Mouse (Mus musculus) WW6 (cell line): ENCODE measurements around the gene Cdh18.
"Not testable (repeated sequence)": the region's sequence is repeated elsewhere in the genome, so short reads cannot be mapped to it uniquely, and the experiment has no call there.

ENCODE experiments used
- DNase-seq: peaks from one replicate; pipeline ENCODE4 v3.0.0-alpha.2; 2013; ENCODE audit warnings: low read depth, low spot score

Gene Cdh18

GRCm38 (mm10) chr15:23174623-23175022 lies 625.8 kb downstream of the Cdh18 start:
- no peak for DNase-seq

- no peak for DNase-seq
These were observed 663.2 kb downstream of the Cdh18 start for GRCm38 (mm10) chr15:23212068-23212467.

GRCm38 (mm10) chr15:23230616-23231015 lies 681.8 kb downstream of the Cdh18 start:
- DNase-seq = no peak

GRCm38 (mm10) chr15:23257751-23258440 lies 709.1 kb downstream of the Cdh18 start:
- no peak for DNase-seq

DNA sequence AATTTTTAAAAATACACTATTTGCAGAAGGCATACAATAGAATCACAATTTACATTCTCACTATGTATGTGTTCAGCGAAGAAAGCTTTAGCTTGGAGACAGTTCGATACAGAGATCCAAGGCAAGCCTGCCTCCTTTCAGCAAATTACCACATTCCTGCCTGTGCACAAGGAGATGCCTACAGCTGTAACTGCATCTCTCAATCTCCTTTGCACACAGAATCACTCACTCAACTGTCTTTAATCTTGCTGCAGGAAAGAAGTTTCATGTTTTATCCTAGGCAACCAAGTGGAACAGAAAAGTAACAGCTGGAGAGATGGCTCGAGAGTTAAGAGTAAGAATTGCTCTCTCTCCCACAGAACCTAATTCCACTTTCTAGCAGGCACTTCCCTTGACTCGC lies 729.6 kb downstream of the Cdh18 start:
- DNase-seq = no peak

DNA sequence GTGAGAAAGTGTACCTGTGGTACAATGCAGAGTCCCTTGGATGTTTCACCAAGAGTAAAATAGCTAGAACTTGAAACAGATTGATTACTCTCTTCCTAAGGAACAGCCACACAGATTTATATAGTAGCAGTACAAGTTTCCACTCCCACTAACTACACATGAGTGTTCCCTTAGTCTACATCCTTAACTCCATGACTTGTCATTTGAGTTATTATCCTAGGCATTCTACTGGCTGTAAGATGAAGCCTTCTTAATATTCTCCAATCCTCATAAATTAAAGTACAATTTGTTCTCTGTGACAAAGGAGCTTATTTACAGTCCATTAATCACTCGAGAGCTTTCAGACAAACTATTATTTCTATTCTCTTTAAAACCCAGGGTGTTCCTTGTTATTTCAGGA lies 756.2 kb downstream of the Cdh18 start:
- no peak for DNase-seq

DNA sequence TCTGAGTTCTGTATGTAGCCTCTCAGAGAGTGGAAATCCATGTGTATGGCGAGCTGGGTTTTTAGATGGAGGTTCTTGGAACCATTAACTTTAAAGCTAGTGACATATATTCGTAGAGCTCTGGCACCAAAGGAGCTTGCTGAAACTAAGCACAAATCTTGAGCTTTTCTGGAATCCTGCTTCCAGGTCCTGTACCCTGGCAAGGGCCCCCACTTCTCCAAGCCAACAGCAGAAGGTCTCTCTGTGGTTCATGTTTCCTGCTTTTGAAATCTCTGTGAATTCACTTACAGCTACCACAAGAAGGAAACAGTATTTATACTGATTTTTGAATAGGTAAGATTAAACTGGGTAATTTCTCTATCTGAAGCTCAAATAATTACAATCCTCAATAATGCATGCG lies 767.9 kb downstream of the Cdh18 start:
- no peak for DNase-seq

DNA sequence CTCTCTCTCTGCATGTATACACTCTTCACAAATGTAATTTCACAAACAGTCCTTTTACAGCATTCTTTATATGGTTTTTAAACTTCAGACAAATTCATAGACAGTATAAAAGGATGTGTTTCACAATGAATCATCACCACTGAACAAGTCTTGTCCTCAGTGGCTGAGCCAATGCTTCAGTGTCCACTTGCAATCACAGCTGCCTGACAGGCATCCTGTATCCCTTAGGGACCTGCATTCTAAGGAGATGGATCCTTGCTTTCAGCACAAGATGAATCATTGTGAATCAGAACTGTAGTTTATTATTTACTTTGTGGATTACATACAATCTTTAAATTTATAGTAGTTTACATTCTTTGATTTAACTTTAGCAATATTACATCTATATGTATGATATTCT lies 768.6 kb downstream of the Cdh18 start:
- DNase-seq = no peak

GRCm38 (mm10) chr15:23340338-23340737 lies 791.5 kb downstream of the Cdh18 start:
- not testable (repeated sequence) for DNase-seq

DNA sequence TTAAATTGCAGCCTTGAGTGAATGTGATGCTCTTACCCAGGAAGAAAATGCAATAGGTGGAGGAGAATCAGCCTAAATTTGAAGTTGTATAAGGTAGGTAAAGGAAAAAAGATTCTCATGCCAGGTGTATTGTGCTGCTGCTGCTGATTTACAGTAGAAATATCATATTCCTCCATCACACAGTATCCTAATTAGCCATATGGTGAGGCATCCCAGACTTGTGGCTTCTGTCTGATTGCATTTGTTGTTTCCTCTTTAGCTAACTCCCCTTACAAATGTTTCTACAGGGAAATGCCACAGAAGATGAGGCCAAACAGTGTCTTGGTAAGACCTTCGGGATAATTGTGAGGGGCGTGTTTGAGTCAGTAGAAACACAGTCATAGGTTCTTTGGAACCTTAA lies 802.3 kb downstream of the Cdh18 start:
- DNase-seq = no peak

GRCm38 (mm10) chr15:23366325-23366724 lies 817.5 kb downstream of the Cdh18 start:
- no peak for DNase-seq

- no peak for DNase-seq
These were observed 818.9 kb downstream of the Cdh18 start for GRCm38 (mm10) chr15:23367712-23368111.

DNA sequence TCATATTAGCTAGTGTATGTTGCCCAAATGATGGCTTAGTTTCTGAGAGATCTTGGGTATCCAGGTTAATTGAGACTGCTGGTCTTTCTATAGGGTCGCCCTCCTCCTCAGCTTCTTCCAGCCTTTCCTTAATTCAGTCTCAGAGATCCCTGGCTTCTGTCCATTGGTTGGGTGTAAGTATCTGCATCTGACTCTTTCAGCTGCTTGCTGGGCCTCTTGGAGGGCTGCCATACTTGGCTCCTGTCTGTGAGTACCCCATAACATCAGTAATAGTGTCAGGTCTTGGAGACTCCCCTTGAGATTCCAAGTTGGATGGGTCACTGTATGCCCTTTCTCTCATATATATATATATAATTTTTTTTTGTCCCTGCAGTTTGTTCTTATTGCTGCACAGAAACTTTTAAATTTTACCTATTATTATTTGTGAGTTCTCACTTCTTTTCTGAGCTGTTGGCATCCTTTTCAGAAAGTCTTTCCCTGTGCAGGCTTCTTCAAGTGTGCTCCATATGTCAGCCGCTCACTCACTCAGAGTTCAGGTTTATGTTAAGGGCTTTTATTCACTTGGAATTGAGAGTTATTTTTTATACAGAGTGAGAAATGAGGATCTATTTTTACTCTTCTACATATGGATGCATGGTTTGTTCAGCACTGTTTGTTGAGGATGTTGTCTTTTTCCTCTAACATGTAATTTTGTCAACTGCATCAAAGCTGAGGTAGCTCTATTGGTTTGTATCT lies 829.4 kb downstream of the Cdh18 start:
- no peak for DNase-seq

- DNase-seq = no peak
These were observed 837.0 kb downstream of the Cdh18 start for GRCm38 (mm10) chr15:23385816-23386215.

DNA sequence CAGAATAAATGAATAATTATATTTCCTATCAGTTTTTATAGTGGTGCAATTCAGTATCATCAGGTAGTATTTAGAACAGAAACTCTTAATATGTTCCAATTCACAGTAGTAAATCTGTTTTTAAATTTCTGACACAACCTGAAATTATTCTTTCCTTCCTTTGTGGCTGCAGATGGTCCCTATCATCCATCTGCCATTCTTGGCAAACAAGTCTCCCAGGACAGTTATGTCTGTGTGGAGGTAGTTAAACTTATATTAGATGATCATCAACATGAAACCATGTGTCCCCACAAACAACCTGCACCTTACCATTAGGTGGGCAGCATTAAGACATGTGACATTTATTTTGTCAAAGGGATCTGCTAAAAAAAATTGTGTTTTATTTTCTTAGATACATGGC lies 847.8 kb downstream of the Cdh18 start:
- DNase-seq = no peak

GRCm38 (mm10) chr15:23403792-23404191 lies 855.0 kb downstream of the Cdh18 start:
- DNase-seq = no peak

DNA sequence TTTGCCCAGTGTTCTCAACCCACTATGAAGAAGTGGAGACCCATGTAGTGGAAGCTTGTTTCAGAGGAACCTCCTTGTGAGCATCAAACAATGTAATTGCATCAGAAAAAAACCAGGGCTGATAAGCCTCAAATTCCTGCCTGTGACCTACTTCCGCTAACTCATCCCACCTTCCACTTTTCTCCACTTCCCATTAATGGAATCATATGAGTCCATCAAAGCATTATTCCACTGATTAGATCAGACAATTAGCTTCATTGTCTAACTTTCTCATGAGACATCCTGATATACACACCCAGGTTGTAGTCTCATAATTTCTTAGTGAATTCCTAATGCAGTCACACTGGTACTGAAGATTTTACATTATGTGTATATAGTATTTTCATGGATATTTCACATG lies 859.4 kb downstream of the Cdh18 start:
- no peak for DNase-seq

- no peak for DNase-seq
These were observed 867.7 kb downstream of the Cdh18 start for GRCm38 (mm10) chr15:23416450-23417080.

DNA sequence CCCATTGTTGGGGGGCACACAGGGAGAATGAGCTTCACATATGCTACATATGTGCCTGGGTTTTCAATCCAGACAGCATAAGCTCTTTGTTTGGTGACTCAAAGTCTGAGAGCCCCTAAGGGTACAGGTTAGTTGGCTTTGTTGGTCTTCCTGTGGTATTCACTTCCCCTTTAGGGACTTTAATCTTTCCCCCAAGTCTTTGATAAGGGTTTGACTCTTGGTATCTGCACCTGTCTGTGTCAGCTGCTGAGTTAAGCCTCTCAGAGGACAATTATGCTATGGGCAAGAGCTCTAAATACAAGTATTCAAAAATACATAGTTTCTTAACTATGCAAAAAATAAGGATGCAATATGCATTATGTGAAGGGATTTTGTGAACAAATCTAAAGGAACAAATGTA lies 869.3 kb downstream of the Cdh18 start:
- DNase-seq = no peak

GRCm38 (mm10) chr15:23420010-23420409 lies 871.2 kb downstream of the Cdh18 start:
- no peak for DNase-seq

DNA sequence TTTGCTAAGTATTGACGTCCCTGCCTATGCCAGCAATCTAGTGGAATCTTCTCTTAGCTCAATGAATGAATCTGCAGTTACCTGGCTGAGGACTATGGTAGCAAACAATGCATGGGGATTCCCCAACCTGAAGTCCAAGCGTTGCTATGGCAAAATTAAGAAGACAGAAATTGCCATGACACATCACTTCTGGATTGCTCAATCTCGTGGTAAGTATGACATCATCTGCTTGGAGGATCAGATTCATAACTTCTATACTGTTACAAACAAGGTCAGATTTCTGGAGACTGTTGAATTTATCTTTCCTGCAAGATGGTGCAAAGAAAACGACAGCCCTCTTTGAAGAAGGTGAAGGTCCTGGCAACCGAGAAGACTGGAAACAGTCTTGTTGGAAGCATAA lies 881.2 kb downstream of the Cdh18 start:
- DNase-seq = no peak

GRCm38 (mm10) chr15:23448542-23448941 lies 899.7 kb downstream of the Cdh18 start:
- no peak for DNase-seq

- no peak for DNase-seq
These were observed 903.3 kb downstream of the Cdh18 start for GRCm38 (mm10) chr15:23452098-23452625.
